Mouse (Mus musculus) MEL (cell line): Measurements from ENCODE around the gene Mrtfb. TPM values are rescaled to one million over a fixed set of nuclear protein-coding genes. Genes with fewer than 3 reads are reported as not detected.

Experiments used
- DNase-seq: peaks from one replicate; pipeline ENCODE4 v3.0.0; 2011; ENCODE audit warnings: low read depth, low spot score
- H3K27ac ChIP-seq: 2 replicates; pipeline ENCODE4 v1.5.1; 2012; ENCODE audit warnings: low read depth, mild to moderate bottlenecking, control low read depth, low read length, moderate library complexity; ENCODE audit not compliant: control insufficient read depth
- H3K27me3 ChIP-seq, 2 experiments: fragments of 150-350 bp in 1 of 2; sonication (generic) in 1 of 2; 2 replicates each; pipeline ENCODE4 v1.6.1; 2012; ENCODE audit warnings: low read length in 2 of 2, mild to moderate bottlenecking in 2 of 2, improper control_type of control experiment in 1 of 2, moderate library complexity in 1 of 2; ENCODE audit not compliant: insufficient read depth in 2 of 2, control insufficient read depth in 1 of 2
- H3K36me3 ChIP-seq, 2 experiments: 2 replicates each; pipeline ENCODE4 v1.6.1; 2012 to 2014; ENCODE audit warnings: low read length in 2 of 2, improper control_type of control experiment in 1 of 2, inconsistent platforms in 1 of 2, mild to moderate bottlenecking in 1 of 2; ENCODE audit not compliant: insufficient read depth in 2 of 2, control insufficient read depth in 1 of 2
- H3K4me1 ChIP-seq, 2 experiments: fragments of 150-350 bp in 1 of 2; sonication (generic) in 1 of 2; 2 replicates each; pipeline ENCODE4 v1.6.1; 2012; ENCODE audit warnings: low read length in 2 of 2, improper control_type of control experiment in 1 of 2, mild to moderate bottlenecking in 1 of 2; ENCODE audit not compliant: insufficient read depth in 2 of 2, control insufficient read depth in 1 of 2
- H3K4me3 ChIP-seq, 2 experiments: fragments of 150-350 bp in 1 of 2; sonication (generic) in 1 of 2; 2 replicates each; pipeline ENCODE4 v1.5.1; 2012; ENCODE audit warnings: low read depth in 2 of 2, low read length in 2 of 2, mild to moderate bottlenecking in 2 of 2, moderate library complexity in 2 of 2, control low read depth in 1 of 2, improper control_type of control experiment in 1 of 2; ENCODE audit not compliant: control insufficient read depth in 1 of 2, insufficient read depth in 1 of 2
- H3K79me2 ChIP-seq: 2 replicates; pipeline ENCODE4 v1.6.1; 2012; ENCODE audit warnings: mild to moderate bottlenecking, low read length, moderate library complexity; ENCODE audit not compliant: control insufficient read depth, poor library complexity, insufficient read depth
- H3K9ac ChIP-seq: 2 replicates; pipeline ENCODE4 v1.6.1; 2012; ENCODE audit warnings: low read depth, mild to moderate bottlenecking, control low read depth, low read length, moderate library complexity; ENCODE audit not compliant: control insufficient read depth, poor library complexity, severe bottlenecking
- H3K9me3 ChIP-seq: fragments of 150-350 bp; sonication (generic); replicated peaks from 2 replicates; pipeline ENCODE4 v1.6.1; 2012; ENCODE audit warnings: mild to moderate bottlenecking, low read length, improper control_type of control experiment, moderate library complexity; ENCODE audit not compliant: insufficient read depth
- BHLHE40 ChIP-seq: IDR thresholded peaks from 2 replicates; pipeline ENCODE4 v1.6.1; 2012; ENCODE audit warnings: low read depth, mild to moderate bottlenecking, inconsistent platforms, low read length, improper control_type of control experiment, borderline replicate concordance
- CHD1 ChIP-seq: IDR thresholded peaks from 2 replicates; pipeline ENCODE4 v1.6.1; 2012; ENCODE audit warnings: low read depth, mild to moderate bottlenecking, inconsistent platforms, low read length, improper control_type of control experiment
- CTCF ChIP-seq, 3 experiments: IDR thresholded peaks in 2 of 3; conservative IDR thresholded peaks in 1 of 3; 2 replicates each; pipeline ENCODE4 v1.5.1; 2011 to 2012; ENCODE audit warnings: low read length in 3 of 3, low read depth in 2 of 3, mild to moderate bottlenecking in 2 of 3, improper control_type of control experiment in 1 of 3, inconsistent platforms in 1 of 3, mixed read lengths in 1 of 3, moderate library complexity in 1 of 3; ENCODE audit not compliant: control insufficient read depth in 1 of 3, insufficient read depth in 1 of 3, poor library complexity in 1 of 3, severe bottlenecking in 1 of 3
- ELF1 ChIP-seq: IDR thresholded peaks from 2 replicates; pipeline ENCODE4 v1.6.1; 2014; ENCODE audit warnings: low read depth, mild to moderate bottlenecking, inconsistent platforms, low read length, improper control_type of control experiment, moderate library complexity
- HCFC1 ChIP-seq: IDR thresholded peaks from 2 replicates; pipeline ENCODE4 v1.6.1; 2012; ENCODE audit warnings: low read depth, mild to moderate bottlenecking, inconsistent platforms, low read length, improper control_type of control experiment, moderate library complexity
- KAT2A ChIP-seq: conservative IDR thresholded peaks from 2 replicates; pipeline ENCODE4 v1.6.1; 2012; ENCODE audit warnings: low read depth, low read length, improper control_type of control experiment, inconsistent platforms
- MAX ChIP-seq: IDR thresholded peaks from 2 replicates; pipeline ENCODE4 v1.6.1; 2011; ENCODE audit warnings: low read length, improper control_type of control experiment
- MAZ ChIP-seq: IDR thresholded peaks from 2 replicates; pipeline ENCODE4 v1.6.1; 2012; ENCODE audit warnings: low read depth, mild to moderate bottlenecking, inconsistent platforms, low read length, improper control_type of control experiment
- MYB ChIP-seq: IDR thresholded peaks from 2 replicates; pipeline ENCODE4 v1.6.1; 2011; ENCODE audit warnings: mild to moderate bottlenecking, low read depth, low read length, improper control_type of control experiment
- NRF1 ChIP-seq: IDR thresholded peaks from 2 replicates; pipeline ENCODE4 v1.6.1; 2014; ENCODE audit warnings: low read depth, mild to moderate bottlenecking, inconsistent platforms, low read length, improper control_type of control experiment, moderate library complexity; ENCODE audit not compliant: poor library complexity, insufficient read depth, severe bottlenecking
- POLR2AphosphoS5 ChIP-seq: IDR thresholded peaks from 2 replicates; pipeline ENCODE4 v1.6.1; 2012; ENCODE audit warnings: low read depth, borderline replicate concordance, mild to moderate bottlenecking, inconsistent platforms, low read length, moderate library complexity, mixed read lengths
- RAD21 ChIP-seq: IDR thresholded peaks from 2 replicates; pipeline ENCODE4 v1.6.1; 2011; ENCODE audit warnings: mild to moderate bottlenecking, low read depth, low read length, improper control_type of control experiment
- SMC3 ChIP-seq: IDR thresholded peaks from 2 replicates; pipeline ENCODE4 v1.6.1; 2011; ENCODE audit warnings: low read depth, low read length, improper control_type of control experiment
- TBP ChIP-seq: IDR thresholded peaks from 2 replicates; pipeline ENCODE4 v1.8.0; 2011; ENCODE audit warnings: low read depth, low read length, improper control_type of control experiment
- TCF12 ChIP-seq: IDR thresholded peaks from 2 replicates; pipeline ENCODE4 v1.6.1; 2014; ENCODE audit warnings: low read depth, mild to moderate bottlenecking, inconsistent platforms, low read length, improper control_type of control experiment, moderate library complexity
- UBTF ChIP-seq: IDR thresholded peaks from 2 replicates; pipeline ENCODE4 v1.6.1; 2012; ENCODE audit warnings: low read depth, mild to moderate bottlenecking, inconsistent platforms, low read length, improper control_type of control experiment, moderate library complexity, borderline replicate concordance; ENCODE audit not compliant: insufficient read depth
- USF1 ChIP-seq: IDR thresholded peaks from 2 replicates; pipeline ENCODE4 v1.6.1; 2014; ENCODE audit warnings: low read depth, mild to moderate bottlenecking, inconsistent platforms, low read length, improper control_type of control experiment, moderate library complexity
- ZKSCAN1 ChIP-seq: IDR thresholded peaks from 2 replicates; pipeline ENCODE4 v1.6.1; 2012; ENCODE audit warnings: low read depth, mild to moderate bottlenecking, inconsistent platforms, low read length, improper control_type of control experiment, moderate library complexity
- ZMIZ1 ChIP-seq: IDR thresholded peaks from 2 replicates; pipeline ENCODE4 v1.6.1; 2012; ENCODE audit warnings: low read depth, mild to moderate bottlenecking, inconsistent platforms, low read length, improper control_type of control experiment, moderate library complexity
- ZNF384 ChIP-seq: IDR thresholded peaks from 2 replicates; pipeline ENCODE4 v1.6.1; 2012; ENCODE audit warnings: low read depth, mild to moderate bottlenecking, inconsistent platforms, low read length, improper control_type of control experiment
- polyA plus RNA-seq, 2 experiments: library from polyadenylated mRNA; stranded (reverse) in 1 of 2; unstranded in 1 of 2; fragments of >175 nt in 1 of 2; fragments of >200 nt in 1 of 2; gene quantifications; 2 replicates each; pipeline versions ENCODE4 v1.2.1 to v1.2.4; 2012; ENCODE audit warnings: low replicate concordance in 2 of 2, low read depth in 1 of 2; ENCODE audit not compliant: insufficient read length in 2 of 2, insufficient read depth in 1 of 2, missing spikeins in 1 of 2
- total RNA-seq: library from RNA; depleted of rRNA; stranded (reverse); fragments of 300-350 nt; gene quantifications from 2 replicates; pipeline ENCODE4 v1.2.3, GENCODE M21; 2012

The Mrtfb gene
- total and polyA plus RNA-seq, 3 experiments = 2.7 to 6.6 TPM; not detected in 1

DNA sequence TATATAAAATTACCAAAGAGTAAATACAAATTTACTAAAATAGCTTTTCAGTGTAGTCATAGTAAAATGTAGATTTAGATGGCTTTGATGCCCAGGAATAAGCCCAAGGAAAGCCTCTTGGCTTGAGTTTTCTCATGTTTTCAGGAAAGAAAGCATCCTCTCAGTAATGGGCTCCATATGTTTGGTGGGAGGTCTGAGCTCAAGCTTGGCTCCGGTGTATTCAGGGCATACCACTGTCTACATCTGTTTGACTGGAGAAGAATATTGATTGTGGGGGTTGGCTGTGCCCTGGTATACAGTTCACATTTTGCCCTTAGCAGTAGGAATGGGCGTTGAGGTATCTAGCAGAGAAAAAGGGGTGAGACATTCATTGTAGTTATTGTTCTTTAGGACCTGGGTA is 13.1 kb downstream of the Mrtfb start:
- Histone ChIP-seq H3K27ac (no peak overlapping the region), H3K4me1 (no peaks in the 10 kb centered on the region), H3K9me3 (no peaks in the 10 kb centered on the region), H3K79me2 (no peaks in the 10 kb centered on the region), H3K27me3 (no peaks in the 10 kb centered on the region), H3K9ac (no peak overlapping the region), H3K4me3 (no peak overlapping the region), H3K36me3 (no peaks in the 10 kb centered on the region)
- TF ChIP-seq USF1 (no peak), MYB (no peak), HCFC1 (no peak), KAT2A (no peak), CHD1 (no peak), ELF1 (no peak), MAZ (no peak), BHLHE40 (no peak)
- DNase-seq = no peak

DNA sequence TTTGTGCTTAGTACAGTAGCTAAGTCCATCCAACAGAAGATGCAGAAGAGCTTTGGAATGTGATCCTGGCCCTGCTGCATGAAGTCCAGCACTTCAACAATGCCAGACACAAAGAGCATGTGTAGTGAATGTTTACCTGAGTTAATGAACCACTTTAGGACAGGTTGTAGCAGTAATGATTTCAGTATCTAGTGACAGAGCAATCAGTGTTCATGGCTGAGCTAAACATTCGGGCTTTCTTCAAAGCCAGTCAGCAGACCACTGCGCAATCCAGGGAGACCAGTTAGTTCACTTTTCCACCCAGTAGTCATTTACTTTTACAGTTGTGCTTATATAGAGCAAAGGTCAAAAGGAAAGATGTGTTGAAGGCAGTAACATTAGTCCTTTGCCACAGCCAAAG is 20.0 kb downstream of the Mrtfb start:
- H3K36me3 ChIP-seq = peaks cover 0 to 7% of the 10 kb centered on the region in 2 experiments; a peak in 2 of 4 replicates
- H3K79me2 ChIP-seq = no peaks in the 10 kb centered on the region
- peaks cover 0 to 6% of the 10 kb centered on the region in 2 experiments; a peak in 3 of 4 replicates for H3K4me1 ChIP-seq
- TF ChIP-seq RAD21 (no peak), NRF1 (no peak), ZKSCAN1 (no peak), POLR2AphosphoS5 (no peak), UBTF (no peak), TBP (no peak), TCF12 (no peak), MAZ (no peak), CTCF (IDR thresholded peaks at IDR 0.05 in 2 of 3, conservative IDR thresholded peaks at IDR 0.05 in 1 of 3; ENCODE audit: control insufficient read depth in 1 of 3, insufficient read depth in 1 of 3, low read depth in 2 of 3, low read length in 3 of 3, poor library complexity in 1 of 3, severe bottlenecking in 1 of 3) (no peak), ZNF384 (no peak), BHLHE40 (no peak), SMC3 (no peak), MAX (no peak), ZMIZ1 (no peak)
- TF ChIP-seq, all 39 proteins: peak for 0
- DNase-seq = no peak
- Histone ChIP-seq H3K9ac (no peak overlapping the region), H3K27ac (no peak overlapping the region), H3K27me3 (no peaks in the 10 kb centered on the region), H3K9me3 (no peaks in the 10 kb centered on the region), H3K4me3 (no peak overlapping the region)
